In the genomic region with DNA sequence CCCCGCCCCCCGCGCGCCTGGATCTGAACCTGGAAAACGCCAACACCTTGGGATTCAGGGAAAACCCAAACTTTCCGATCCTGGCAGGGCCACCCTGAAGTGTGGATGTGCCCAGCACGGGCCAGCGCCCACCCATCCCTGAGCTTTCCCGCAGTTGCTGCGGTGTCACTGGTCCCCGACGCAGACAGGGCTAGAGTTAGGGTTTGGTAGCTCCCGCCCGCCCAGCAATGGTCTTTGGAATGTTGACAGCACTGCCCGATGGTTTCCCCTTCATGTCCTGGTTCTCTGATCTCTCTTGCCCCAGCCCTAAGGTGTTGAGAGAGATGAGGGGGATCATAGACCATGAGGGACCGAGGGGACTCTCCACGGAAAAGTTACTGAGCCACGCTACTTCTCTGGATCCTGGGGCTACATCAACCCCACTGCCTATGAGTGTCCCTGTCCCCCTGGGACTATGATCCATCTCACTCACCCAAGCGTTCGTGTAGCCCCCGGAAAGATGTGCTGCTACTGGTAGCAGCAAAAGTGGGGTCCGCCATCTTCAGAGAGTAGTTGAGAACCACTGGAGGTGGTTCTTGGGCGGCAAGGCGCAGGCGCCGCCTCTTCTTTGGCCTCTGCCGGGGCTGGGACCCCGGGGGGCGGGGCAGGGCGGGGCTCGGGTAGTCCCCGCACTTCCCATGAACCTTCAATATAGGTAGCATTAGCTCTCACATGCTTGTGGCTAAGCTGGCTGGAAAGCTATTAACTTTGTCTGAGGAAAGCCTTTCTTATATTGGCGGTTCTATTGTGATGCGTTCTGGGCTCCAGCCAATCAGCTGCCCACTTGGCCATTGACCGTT, we compare ENCODE assay signal across 7 mouse cellular contexts. TPM values are rescaled to one million over a fixed set of nuclear protein-coding genes. Genes with fewer than 3 reads are reported as not detected.
DNase-seq lines count a peak whose midpoint lies in the region; ATAC-seq and TF ChIP-seq lines count a peak whose summit lies in the region.

Gene Map7d3 (minus strand): TSS at position 562 of the 839 bp plus-strand sequence.

- no peak for TF ChIP-seq CTCF in intestine, postnatal 0 days (IDR thresholded peaks at IDR 0.05; ENCODE audit: low read depth)

- WGBS in intestine, postnatal 0 days, result 19% methylated on average over 35 of the region's 35 CpGs

- intact Hi-C loops in gastrocnemius, postnatal 14 days (cut with DNase I; ENCODE audit: low total_unique reads), result no loop called here

- 0 out of 2 replicates have a peak within 1 kb of the TSS, but pooled peaks have one; percentile 26 for H3K9ac ChIP-seq in intestine, postnatal 0 days (ENCODE audit: low read depth, low read length)

- ATAC-seq in intestine, postnatal 0 days, result no peak

- no peak within 1 kb of the TSS for H3K27ac ChIP-seq in intestine, postnatal 0 days (ENCODE audit: low read depth, low read length)

- H3K36me3 ChIP-seq in intestine, postnatal 0 days (ENCODE audit: control insufficient read depth, insufficient read depth), result no peaks in the 10 kb centered on the region

- peak within 1 kb of the TSS; percentile 64 for H3K4me2 ChIP-seq in intestine, postnatal 0 days (replicated peaks; ENCODE audit: low read depth)

- peak; percentile 20 for DNase-seq in ES-CJ7 (ENCODE audit: low read depth, low spot score)
- DNase-seq in adrenal gland, postnatal 25 days, result peak; percentile 27
- DNase-seq in gastrocnemius, postnatal 14 days, result peak; percentile 13
- DNase-seq in lung, postnatal 10 days, result peak; percentile 9
- DNase-seq in retina, postnatal 1 day, result peak; percentile 57
- no peak for DNase-seq in urinary bladder, postnatal 10 days (ENCODE audit: low spot score)

- H3K4me3 ChIP-seq in intestine, postnatal 0 days (ENCODE audit: low read depth, low read length), result peak within 1 kb of the TSS; percentile 38

- H3K4me1 ChIP-seq in intestine, postnatal 0 days (replicated peaks; ENCODE audit: control insufficient read depth, insufficient read depth, low read length), result no peaks in the 10 kb centered on the region

- H3K27me3 ChIP-seq in intestine, postnatal 0 days (replicated peaks; ENCODE audit: control insufficient read depth, insufficient read depth, low read length), result no peaks in the 10 kb centered on the region

- H3K9me3 ChIP-seq in intestine, postnatal 0 days (ENCODE audit: control insufficient read depth), result no peaks in the 10 kb centered on the region

RNA-seq across cellular contexts. Expression of gene Map7d3, which starts in this region (rescaled TPM):
- 1.3 and 1.5 TPM in 2 replicates for total RNA-seq in adrenal gland, postnatal 25 days (2021)
- total RNA-seq in gastrocnemius, postnatal 14 days (2021), result under 1 TPM; 0.55 to 0.66 TPM
- polyA plus RNA-seq in intestine, postnatal 0 days (2015; fragmentation: Nextera tagmentation; extraction: Ambion mirVana), result 1.2 and 1.4 TPM in 2 replicates

Comparison
In these comparisons a context has a peak if more than half of its experiments do, and no peak if none do; other contexts are left out.
1. Peak in DNase-seq in gastrocnemius, postnatal 14 days; RNA of the gene not detected or under 1 TPM.